Mouse (Mus musculus): ENCODE measurements at regions not wholly inside any gene's neighbourhood (a gene's known extent, or its start where the extent isn't known, plus 50 kb on each side); places are given as distances from the start of the nearest gene placed in this dataset.

DNA sequence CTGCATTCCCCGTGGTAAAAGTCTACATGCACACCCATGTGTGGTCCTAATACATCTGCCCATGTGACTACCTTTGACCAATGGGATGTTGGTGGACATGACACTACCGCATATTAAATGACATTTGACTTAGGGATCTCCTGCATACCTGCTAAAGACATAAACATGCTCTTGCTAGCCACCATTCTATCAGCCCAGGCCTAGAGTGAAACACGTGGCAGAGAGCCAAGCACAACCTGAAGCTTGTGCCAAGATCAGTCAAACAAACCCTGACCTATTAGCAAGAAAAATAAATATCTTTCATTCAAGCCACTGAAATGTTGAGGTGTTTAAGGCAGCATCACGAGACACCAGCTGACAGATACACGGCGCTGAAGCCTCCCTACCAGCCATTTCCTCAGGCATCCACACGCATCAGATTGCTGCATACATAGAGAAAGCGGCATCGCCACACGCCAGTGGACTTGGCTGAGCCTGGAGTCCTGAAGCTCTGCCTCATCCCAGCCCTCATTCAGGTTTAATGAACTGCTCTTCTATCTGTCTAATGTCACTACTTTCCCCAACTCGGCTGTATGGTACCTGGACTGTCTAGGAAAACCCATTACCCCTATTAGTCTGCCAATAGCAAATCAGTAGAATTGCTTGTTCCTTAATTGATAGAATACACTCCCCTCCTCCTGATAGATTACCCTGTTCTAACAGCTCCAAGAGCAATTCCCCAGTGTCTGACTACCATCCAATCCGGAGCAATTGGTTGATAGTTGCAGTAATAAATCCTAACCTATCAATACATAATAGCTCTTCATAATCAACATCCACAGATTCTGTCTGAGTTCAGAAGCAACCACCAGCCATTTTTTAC, 242.8 kb upstream of the Rsrc1 start:
- DNase-seq, result peak; percentile 20 to 25

DNA sequence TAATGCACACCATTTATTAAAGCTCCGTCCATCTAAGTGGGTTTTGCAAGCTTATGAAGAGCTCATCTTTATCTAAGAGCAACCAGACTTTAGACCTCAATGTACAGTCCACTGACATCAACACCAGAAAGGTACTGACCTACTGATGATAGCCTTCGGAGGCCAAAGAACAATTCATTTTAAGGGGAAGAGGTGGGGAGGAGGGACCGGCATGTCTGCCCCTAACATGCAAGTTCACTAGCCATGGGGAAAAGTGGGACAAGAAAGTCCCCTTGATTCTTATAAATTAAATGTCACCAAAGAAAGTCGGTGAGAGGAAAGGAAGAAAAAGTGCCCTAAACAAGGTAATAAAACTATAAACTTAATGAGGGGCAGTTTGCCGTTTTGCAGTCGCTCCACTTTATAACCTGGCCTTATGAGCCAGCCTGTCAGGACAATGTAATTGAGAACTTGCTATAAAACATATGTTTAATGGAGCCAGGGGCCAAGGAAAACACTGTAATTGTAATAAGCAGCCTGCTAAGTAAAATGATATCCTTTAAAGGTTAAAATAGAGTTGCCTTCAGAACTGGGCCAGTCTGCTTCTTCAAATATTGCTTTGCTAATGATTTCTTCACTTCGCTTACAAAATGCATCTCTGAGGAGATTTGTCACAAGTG, 241.7 kb upstream of the Rsrc1 start:
- no peak for DNase-seq

DNA sequence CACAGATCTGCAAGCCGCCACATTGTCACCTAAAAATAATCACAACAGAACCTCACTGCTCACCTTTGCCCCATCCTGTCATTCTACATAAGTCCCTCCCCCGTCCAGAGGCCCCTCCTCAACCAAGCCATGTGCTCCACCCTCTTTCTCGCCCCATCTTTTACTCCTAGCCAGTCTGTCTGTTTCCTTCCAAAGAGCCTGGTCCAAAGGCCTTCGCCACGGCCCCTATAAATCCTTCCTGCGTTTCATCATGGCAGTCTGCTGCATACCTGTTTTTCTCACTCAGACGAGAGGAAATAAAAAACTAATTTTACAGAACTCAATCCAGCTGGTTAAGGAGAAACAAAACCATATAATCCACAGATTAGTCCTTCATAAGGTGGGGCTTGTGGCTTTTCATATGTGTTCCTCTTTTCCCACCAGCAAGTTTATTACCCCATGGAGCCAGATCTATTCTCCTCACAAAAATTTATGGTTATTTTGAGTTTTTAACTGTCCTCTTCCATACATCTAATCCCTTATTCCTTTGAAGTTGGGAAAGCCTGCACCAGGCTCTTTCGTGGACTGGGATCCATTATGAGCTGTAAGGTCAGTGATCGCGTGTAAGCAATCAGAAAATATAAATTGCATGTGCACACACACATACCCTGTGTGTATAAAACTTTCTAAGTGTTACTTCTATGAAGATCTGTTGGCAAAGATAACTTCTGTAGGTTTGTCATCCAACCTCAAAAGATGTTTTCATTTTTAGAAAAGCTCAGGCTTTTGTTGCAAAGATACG, 236.9 kb upstream of the Rsrc1 start:
- no peak for DNase-seq

DNA sequence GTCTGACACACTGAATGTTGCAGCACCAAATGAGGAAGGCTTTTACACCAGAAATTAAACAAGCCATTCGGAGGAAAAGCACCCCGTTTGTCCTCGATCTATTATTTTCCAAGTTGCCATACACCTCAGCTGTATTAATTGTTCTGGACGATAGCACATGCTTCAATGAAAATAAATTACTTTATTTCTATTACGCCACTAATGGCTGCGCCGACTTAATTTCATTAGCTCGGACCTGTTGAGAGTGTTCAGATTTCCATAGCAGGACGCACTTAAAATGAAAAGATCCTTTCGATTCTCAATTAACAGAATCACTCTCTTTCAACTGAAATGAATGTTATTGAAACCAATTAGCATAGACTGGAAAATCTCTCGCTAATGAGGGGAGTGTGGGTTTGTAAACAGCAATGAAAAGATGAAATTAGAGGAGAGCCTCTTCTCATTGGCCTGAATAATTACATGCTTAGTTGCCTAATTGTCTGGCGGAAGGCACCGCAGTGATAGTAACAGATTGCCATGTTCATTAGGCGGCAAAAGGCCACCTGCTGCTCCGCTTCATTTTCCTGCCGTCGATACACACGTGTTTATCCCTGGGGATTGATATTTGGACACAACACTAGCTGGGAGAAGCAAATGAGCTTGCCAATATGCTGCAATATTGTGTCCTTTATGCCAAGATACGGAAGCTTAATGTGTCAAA, 234.7 kb upstream of the Rsrc1 start:
- DNase-seq, result no peak

DNA sequence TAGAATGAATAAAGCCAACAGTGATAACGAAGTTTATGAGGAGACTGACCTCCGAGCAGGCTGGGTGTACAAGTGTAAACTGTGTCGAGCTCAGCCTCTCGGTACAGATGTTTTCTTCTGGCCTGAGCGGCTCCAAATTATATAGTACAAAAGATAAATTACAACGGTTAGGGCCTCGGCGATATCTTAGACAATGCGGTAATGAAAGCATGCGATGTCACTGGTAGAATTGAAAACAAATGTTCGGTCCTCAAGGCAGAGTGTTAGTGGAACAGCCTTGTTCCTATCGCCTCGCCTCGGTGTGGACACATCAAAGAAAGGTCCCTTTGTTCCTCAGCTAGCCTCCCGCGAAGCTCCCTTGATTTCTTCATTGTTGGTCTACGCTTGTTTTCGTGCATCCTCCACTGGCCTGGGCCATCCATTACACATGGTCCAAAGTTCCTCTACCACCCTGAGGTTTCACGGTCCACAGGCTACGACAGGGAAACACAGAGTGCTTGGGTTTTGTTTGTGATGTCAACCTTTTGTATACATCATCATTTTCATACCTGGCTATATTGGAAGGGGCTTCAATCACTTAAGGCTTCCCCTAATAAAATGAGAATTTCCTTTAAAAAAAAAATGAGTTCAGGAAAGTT, 234.0 kb upstream of the Rsrc1 start:
- no peak for DNase-seq

DNA sequence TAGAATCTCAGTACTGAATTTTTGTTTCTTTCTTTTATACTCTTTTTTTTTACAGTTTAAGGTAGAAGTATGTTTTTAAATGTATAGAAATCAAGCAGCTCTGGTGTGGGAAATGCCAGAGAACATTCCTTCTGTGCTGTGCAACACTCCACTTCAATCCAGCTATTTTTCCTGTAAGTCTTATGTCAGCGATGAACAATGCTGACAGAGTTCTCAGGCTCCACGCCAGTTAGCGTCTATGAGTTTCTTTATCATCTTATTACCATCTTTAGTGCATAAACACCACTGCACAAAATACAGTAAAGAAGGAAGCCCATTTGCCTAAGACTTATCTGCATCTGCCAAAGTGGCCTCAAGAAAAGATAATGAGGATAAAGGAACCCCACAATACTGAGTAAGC, 223.0 kb upstream of the Rsrc1 start:
- DNase-seq, result no peak

DNA sequence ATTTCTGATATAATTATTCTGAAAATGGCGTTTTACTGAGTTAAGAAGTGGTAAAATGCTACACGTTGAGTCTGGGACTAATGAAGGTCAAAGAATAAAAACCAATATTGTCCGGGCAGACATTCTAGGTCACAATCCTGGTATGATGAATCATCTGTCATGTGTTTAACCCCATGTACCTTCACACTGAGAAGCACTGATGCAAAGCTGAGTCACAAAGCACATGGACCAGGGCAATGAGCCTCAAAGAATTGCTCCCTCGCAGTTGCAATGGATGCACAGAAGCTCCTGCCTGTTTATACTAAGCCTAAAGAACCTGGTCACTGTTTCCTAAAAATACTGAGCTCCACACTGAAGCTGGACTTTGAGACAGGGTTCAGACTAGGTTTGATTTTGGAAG, 221.3 kb upstream of the Rsrc1 start:
- no peak for DNase-seq

DNA sequence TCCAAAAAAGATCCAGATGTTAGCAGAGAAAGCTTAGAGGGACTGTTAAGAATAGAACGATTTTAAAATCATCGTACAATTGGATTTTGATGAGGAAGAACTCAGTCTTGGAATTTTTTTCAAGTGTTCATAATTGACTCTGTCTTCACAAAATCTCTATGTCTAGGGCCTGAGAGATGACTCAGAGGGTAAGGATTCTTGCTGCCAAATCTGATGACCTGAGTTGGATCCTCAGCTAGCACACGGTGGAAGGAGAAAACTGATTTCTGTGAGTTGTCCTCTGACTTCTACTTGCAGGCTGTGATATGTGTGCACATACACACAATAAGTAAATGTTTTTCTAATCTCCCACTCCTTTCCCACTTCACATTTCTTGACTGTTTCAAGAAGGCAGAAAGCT, 218.7 kb upstream of the Rsrc1 start:
- no peak for DNase-seq

DNA sequence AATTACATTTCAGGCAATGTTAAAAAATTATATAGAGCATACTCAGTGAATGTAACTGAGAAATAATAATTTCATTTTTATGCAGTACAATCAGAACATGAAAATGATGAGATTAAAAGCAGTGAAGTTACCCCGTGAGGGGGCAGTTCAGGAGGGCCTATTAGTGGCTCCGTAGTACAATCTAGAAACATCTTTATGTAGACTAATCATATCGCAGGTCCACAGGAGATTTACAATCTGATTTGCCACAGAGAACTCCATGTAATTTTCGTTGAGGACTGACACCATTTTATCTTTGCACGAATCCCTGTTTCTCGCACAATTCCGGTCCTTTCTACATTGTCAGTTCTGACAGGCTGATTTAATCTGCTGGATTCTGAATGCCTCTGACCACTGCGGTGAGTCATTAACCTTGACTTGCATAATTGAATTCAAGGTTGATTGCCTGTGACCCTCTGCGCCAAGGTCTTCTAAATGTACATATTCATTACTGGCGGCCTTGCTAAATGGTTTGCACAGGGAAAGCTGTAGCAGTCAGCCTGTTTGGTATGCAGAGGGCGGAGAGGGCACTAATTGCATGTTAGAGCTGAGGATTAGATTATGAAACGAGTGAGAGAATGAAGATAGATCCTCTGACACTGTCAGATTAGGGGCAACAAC, 183.7 kb upstream of the Rsrc1 start:
- DNase-seq, result peak; percentile 4 to 26

DNA sequence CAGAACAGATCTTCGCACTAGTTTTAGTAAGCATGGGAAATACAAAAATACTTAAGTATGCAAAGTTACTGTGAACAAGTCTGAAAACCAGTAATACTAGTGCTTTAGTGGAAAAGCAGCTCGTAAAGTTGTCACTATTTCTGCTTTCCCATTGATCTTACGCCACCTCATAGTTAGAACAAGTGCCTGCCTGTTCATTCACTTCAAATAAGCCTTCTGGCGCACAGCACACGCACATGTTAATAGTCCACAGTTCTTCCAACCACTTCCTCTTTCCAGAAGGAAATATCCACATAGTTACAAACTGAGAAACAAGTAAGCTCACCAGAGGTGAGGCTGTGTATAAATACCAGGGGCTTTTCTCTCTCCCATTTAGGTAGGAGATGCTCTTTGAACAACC, 182.9 kb upstream of the Rsrc1 start:
- DNase-seq, result no peak

DNA sequence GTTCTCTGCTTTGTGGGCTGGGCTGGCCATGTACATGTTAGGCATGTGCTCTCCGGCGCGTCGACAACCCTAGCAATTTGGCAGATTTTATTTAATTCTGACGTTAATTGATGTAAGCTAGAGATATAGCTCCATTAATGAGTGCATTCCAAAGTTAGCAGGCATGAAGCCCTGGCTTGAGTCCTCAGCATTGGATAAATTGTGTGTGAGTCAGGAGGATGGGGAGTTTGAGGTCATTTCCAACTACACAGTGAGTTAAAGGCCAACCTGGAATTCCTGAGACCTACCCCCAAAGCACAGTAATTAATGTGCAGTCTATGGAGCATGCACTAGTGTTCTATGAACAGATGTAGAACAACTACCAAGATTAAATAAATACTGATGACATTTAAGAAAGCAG, 178.7 kb upstream of the Rsrc1 start:
- DNase-seq, result peak in 1 of 2 experiments; percentile 3

DNA sequence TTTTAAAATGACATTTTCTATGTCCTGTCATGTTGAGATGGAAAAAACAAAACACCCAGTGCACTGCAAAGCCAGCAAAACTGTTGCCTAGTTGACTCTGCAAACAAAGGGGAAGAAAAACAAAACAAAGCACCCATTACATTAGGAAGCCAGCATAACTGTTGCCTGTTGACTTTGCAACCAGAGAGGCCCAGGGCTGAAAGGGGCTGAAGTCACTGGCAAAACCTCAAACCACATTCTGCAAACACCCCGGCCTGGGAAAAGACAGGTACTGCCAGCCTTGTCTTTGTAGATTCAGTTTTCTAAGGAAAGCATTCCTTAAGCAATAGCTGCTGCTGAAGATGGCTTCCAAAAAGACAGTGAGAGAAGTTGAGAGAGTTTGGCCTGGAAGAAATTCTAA, 175.0 kb upstream of the Rsrc1 start:
- DNase-seq, result no peak

DNA sequence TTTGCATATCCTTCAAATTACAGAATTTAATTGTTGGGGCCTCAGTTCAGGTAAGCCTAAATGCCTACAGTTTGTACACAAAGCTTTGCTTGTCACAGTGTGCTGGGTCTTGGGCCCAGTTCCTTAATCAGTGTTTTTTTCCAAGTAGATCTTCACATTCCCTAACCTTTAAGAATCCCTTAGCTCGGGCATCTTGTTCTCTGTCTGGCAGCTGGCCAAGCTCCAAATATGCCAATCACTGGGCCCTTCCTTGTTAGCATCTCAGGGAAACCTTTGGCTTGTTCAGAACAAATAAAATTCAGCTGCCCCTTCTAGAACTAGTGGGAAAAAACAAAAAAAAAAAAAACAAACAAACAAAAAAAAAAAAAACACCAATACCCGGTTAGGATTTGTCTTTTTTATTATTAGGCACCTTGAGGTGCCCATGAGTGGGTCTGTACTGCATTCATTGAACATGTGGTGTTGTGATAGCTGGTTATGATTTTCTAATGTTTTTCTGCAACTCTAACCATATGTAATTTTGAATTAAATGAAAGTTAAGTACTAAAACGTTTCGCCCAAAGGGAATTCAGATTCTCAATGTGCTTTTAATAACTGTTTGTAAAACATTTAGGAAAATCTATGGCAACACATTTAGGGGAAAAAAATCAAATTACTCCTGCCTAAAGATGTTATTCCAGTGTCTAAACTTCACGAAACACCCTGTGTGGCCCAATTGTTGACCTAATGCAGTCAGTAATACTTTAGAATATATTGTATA, 168.3 kb upstream of the Rsrc1 start:
- peak; percentile 6 to 14 for DNase-seq

DNA sequence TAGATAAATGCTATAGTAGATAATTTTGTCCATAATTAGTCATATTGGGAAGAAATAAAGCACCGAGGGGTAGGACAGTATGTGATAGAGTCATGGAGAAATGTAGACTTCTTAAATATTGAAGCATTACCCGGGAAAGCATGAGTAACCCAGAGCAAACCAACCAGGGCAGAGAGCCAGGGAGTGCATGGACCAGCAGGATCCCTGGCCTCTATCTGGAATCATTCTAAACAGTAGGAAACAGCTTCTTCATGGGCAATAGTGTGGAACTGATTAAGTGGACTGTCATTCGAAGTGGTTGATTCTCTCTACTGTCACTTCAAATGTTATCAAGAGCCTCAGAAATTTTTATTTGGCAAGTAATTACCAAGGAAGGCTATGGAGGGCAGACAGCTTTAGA, 155.4 kb upstream of the Rsrc1 start:
- no peak for DNase-seq
